Mouse (Mus musculus) layer of hippocampus, postnatal 10 days (tissue): ENCODE results near the gene Utp11. TPM values are rescaled to one million over a fixed set of nuclear protein-coding genes. Genes with fewer than 3 reads are reported as not detected.

ENCODE experiments used
- DNase-seq, 2 experiments: peaks; one replicate each; pipeline ENCODE4 v3.0.0; 2021; ENCODE audit warnings: low spot score in 2 of 2
- total RNA-seq, 2 experiments: library from RNA; stranded (reverse); gene quantifications; 2 replicates each; pipeline ENCODE4 v1.2.3; 2021

Utp11 gene
- total RNA-seq, 2 experiments from 2014 or later: 17.8 to 18.5 TPM

DNA sequence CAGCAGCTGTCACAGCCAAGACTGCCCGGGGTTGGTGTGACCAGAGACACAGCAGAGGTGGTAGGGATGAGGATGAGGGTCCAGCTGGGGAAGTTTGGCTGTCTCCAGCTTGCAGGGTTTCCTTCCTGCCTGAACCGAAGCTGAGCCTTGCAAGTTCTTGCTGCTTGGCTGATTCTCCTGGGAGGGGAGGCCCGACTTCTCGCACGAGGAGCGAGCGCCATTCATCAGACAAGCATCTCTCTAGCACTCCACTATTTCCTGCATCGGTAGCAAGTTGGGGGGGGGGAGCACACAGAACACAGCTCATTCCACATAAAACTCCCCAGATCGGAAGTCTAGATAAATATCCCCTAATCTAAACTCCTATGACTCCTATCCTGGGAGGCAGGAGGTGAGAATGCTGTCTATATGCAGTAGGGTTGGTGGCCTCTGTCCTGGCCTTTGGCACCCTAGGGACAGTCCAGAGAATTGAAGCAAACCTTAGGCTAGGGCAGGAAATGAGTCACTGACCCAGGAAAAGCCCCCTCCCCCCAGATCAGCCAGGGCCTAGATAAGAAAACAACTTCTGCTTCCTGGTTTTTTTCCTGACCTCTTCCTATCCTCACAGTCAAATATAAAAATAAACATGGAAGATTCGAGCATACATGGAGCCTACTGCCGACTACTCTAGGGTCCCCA is 11.5 kb upstream of the Utp11 start:
- DNase-seq: no peak

DNA sequence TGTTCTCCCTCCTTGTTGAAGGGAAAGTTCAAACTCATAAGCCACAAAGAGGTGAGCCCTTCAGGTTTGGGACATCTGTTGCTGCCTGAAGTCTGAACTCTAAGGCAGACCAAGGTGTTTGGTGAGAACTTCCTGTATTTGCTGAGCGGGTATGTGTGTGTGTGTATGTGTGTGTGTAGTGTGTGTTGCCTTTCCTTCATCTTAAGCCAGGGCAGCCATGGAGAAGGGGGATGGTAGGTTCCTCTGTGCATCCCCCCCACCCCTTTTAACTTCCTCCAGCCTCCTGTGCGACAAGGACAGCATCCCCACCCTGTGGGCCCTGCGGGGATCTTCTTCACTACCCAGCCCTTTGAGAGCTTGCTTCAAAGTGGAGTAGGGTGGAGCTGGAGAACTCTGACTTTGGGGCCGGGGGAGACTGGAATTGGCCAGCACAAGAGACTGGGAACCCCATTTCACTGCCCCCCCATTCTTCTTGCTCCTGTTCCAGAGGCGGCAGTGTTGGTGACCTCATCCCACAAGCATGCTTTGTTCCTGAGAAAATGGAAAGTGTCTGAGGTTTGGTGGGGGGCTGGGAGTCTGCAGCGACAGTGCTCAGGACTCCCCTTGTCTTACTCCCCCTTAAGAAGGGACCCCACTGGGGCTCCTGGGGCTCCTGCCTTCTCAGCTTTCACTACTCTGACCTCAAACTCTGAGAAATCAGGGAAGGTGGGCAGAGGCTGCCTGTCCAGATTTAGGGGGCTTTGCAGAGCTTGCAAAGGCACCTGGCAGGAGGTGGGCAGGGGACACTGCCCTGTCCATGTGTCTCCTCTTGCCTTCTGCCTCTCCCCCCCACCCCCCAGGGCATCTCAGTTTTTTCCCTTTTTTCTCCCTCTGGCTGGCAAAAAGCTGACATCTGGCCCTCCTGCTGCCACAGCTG is 10.7 kb upstream of the Utp11 start:
- no peak for DNase-seq

DNA sequence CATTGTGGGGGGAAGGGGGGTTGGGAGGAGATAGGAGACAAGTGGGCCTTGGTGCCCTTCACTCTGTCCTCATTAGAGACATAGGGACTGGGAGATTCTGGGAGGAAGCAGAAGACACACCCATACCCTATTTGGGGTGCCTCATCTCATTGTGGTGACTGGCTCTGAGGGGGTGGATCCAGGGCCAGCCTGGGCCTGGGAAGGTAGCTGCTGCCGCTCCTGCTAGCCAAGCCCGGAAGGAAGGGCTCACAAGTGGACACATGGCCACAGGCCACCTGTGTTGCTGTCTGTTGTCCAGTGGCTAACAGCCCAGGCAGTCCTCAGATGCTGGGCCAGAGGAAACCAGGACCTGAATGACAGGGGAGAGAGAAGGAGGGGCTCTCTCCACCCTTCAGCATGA is 10.0 kb upstream of the Utp11 start:
- no peak for DNase-seq

DNA sequence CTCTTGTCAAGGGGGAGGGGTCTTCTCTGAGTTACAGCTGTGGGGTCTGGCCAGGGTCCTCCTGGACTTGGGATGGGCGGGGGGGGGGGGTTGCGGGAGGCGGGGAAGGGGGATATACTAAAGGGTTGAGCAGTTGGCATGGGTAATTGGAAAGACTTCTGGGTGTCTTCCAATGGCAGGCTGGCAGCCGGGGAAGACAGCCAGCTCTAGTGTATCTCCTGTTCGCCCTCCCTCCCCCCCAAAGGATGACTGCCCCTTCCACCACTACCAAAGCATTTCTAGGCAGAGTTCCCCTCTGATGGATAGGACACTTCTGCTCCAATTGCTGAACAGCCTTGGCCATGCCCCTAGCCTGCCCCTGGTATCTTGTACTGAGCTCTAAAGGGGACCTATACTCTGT is 8.5 kb upstream of the Utp11 start:
- no peak for DNase-seq

DNA sequence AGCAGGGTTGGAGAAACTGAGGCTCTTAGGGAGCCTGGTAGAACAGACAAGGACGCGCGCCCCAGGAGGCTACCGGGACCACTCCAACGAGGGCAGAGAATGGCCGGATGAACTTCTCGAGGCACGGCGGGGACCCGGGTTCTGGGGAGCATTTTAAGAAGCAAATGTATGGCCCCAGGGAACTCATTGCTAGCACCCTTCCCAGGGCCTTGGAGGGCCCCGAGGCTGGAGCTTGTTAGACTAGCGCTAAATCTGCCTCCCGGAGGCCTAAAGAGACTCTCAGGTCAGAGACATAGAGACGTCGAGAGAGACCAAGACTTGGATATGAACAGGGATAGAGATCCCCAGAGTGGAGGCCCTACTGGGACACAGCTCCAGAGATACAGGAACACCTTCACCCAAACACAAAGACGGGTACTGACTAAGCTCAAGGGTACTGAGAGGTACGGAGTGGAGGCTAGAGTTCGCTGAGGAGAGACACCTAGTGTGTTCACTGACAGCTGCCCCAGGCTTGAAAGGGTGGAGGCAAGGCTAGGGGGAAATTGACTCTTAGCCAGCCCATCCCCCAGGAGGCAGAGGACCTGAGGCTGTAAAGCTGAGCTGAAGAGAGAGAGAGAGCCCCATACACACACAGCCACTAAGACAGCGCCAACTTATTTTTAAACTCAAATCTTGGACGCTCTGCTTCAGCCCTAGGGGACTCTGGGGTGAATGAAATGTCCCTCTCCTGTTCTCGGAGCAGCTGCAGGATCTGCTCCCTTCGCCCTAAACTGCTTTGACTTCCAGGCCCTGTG is 7.8 kb upstream of the Utp11 start:
- no peak for DNase-seq

DNA sequence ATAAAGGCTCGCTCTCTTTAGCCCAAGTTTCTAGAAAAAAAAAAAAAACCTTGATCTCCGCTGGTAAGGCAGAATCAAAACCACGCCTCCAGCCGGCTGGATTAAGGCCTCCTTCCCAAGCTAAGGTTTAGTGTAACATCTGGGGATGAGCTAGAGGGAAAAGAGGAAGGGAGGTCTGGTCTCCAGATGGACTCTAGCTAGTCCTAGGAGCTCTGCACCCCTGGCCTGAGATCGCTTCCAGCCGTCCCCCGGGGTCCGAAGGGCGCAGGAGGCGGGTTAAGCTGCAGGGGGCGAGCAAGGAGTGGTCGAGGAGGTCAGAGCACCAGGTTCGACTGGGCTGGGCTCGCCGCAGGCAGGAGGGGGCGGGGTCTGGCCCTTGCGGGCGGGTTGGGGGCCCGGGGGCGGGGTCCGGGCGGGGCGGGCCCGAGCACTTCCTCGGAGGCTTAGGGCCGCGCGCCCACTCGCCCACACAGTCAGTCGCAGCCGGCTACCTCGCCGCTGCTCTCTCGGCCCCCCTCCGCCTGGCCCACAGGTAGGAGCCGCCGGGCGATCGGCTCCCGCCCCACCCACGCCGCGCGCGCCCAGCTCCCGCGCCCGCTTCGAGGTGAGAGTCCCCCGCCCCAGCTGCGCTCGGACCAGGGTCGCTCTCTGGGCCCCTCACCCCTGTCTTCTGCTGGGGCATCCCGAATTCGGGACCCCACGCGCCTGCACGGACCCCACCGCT is 7.0 kb upstream of the Utp11 start, which contains the start of gene Fhl3:
Gene Fhl3 (plus strand): TSS at position 454 of the 724 bp plus-strand sequence.
- DNase-seq: no peak

DNA sequence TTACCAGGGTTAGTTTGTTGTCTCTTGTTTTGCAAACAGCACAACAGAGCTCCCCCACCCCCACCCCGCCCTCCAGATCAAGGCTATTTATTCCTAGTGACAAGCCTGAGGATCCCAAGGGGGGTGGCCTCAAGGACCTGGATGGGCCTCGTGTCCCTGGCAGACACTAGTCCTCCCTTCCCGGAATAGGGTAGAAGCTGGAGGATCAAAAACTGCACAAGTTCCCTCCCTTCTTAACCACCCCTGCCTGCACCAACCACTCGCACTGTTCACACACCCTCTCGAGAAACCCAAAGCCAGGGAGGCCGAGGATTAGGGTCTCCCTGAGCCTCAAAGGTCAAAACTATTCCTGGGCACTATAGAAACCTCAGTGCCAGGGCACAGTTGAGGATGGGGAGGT is 6.4 kb upstream of the Utp11 start:
- DNase-seq: no peak

DNA sequence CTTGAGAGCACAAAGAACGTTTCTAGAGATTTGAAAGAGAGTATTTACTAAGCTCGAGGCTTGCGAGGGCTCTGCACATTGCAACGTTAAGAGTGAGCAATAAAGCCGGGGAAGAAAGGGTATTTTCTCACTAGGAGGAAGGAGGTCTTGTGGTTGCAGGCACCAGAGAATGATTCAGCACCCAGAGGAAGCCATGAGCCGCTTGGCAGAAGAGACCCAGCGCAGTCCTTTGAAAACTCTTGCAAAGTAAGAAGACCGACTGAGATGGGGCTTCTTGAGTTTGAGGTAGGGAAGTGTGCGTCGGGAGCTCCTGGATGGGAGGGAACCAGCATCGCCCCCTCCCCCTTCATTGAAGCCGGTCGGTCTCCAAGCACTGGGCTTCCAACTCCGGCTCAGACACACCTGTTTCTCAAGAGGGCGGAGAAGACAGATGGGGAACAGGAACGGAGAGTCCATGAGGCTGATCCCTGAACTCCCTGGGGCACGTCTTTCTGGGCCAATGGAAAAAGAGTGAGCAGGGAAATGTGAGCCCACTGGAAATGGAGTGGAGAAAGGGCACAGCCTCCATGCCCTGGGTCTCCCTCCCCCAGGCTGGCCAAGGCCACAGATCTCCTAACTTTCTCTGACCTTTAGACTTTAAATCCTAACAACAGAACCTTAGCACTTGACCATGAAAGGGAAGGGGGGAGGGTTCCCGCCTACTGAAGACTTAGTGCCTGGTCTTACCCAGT is 2.6 kb upstream of the Utp11 start:
- no peak for DNase-seq

DNA sequence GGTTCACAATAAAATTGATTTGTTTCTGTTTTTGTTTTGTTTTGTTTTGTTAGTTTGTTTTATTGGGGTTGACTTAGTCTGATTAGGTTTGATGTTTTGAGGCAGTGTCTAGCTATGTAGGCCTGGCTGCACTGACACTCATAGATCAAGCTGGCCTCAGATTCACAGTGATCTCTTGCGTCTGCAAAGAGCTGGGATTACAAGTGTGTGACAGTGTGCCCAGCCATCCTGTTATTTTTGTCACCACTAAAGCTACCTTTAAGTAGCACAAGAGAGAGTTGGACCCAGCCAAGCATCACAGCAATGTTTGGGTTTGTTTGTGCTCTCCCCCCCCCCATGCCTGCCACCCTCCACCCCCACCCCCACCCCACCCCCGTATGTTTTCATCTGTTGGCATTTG is 1.2 kb upstream of the Utp11 start:
- DNase-seq: no peak

DNA sequence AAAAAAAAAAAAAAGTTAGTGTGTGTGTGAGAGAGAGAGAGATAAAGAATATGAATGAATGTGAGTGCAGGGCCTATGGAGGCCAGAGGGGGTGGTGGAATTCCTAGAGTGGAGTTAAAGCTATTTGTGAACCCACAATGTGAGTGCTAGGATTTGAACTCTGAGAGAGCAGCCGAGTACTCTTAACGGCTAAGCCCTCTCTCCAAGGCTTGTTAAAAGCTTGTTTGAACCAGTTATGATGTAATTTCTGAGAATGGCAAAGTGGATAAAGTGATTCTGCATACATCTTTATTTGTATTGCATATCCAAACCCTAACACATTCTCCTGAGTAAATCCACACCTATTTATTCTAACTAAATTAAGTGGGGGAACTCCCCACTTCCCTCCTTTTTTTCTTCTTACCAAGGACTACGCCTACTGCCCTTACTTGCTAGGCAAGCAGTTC is 961 bp downstream of the Utp11 start:
- no peak for DNase-seq

DNA sequence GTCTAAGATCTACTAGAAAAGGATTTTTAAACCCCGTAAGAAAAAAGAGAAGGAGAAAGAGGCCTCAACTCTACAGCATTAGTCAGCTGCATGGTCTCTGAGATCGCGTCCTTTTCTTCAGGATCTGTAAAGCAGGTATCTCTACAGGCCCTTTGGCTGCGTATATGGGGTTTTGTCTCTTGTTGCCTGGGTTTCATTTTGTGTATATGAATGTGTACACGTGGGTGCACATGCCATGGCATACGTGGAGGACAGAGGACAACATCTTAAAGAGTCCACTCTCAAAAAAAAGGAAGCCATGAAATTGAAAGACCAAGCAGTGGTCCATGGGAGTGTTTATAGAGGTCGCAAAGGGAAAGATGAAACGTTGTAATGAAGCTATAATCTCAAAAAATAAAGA is 1.9 kb downstream of the Utp11 start:
- no peak for DNase-seq

DNA sequence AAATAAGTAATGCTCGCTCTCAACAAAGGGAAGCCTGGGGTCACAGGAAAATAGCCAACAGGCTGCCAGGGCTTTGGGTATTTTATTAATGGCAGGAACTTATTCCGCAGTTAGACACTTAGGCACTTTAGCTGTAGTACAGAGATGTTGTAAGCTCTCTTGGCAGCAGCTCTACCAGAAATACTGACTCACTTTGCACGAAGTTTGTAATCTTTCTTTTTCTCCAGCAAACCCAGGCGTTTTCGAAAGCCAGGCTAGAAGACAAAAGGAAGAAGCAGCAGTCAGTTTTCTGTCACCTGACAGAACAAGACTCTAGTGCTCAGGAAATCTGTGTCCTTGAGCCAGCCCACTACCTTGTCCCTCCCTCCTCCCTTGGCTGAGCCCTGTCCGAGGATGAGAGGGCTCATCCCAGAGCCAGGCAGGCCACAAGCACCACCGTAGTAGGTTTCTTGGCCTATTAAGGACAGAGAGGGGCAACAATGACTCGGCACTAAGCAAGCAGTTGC is 7.5 kb downstream of the Utp11 start:
- DNase-seq: no peak

DNA sequence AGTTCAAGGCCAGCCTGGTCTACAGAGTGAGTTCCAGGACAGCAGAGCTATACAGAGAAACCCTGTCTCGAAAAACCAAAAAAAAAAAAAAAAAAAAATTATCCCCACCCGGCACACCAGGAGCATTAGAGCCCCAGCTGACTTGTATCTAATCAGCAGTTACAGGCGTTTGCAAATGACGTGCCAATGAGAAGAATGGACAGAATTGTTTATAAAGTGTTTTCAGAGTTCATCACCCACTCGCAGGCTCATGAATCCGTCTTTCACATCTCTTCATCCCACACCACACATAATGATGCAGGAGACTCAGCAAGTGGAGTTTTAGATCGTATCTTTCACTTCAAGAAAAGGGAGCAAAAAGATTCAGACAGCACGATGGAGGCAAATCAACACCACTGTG is 7.9 kb downstream of the Utp11 start:
- no peak for DNase-seq

DNA sequence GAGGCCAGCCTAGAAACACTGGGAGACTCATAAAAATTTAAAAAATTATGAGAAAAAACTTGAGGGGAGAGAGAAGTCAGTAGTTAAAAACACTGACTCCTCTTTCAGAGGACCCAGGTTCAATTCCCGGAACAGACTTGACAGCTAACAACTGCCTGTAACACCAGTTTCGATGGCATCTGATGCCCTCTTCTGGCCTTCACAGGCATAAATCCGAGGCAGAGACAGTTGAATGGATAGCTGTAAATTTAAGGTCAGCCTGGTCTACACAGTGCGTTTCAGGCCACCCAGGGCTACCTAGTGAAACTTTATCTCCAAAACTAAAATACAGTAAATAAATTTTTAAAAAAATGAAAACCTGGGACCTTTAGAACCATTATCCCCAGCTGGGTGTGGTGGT is 8.4 kb downstream of the Utp11 start:
- no peak for DNase-seq

DNA sequence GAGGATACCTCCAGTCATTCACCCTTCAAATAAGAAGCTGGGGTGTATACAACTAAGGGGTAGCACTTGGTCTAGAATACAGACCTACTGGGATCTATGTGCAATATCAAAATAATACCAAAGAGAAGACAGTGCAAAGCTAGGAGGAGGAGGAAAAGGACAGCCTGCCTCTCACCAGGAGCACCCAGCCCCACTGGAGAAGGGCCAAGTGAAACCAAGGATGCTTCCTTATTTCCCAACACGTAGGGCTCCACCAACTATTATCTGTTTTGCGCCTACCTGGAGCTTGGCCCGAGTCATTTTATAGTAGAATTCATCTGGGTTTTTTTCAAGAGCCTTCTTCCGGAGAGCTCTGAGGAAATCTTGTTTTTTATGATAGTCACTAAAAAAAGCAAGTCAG is 9.9 kb downstream of the Utp11 start:
- DNase-seq: no peak

DNA sequence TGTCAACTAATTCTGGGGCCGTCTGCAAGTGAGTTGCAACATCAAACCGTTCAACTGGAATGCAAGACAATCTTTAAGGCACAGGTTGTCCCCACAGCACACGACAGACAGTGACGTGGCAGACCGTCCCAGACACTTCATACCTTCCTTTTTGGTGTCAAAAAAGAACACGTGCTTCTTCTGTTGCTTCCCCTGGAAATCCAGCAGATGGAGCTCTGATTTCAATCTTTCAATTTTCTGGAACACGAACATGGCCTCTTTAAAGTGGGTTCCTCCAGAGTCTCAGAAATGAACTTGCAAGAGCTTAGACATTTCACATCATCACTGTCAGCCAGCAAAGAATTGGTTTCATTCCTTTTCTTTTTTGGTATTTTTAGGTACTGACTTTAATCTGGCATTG is 11.1 kb downstream of the Utp11 start:
- DNase-seq: no peak

DNA sequence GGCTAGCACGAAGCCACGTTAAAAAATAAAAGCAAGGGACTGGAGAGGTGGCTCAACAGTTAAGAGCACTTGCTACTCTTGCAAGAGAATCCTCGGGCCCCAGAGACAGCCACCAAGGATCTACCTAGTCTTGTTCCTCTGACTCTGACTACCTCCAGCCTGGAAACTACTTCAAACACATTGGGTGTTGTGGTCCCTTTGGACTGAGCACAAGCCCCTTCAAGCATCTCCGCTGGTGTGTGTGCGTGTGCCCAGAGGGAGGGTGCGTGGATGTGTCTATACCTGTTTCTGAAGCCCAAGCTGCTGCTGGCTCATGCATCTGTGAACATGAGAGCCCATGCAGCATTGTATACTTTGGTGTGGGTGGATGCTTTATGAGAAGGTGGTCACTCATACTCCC is 17.4 kb downstream of the Utp11 start:
- no peak for DNase-seq

DNA sequence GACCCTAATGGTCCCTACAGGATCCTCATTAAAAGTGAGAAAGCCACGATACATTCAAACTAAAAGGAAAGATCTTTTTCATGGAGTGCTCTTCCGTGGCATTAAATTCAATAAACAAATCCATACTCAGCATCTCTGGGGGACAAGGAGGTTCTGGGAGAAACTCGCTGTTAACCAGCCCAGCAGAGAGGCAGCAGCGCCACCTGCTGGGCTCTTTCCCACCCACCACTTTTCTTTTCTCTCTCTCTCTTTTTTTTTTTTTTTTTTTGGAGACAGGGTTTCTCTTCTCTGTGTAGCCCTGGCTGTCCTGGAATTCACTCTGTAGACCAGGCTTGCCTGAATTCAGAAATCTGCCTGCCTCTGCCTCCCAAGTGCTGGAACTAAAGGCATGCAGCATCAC is 18.4 kb downstream of the Utp11 start:
- peak; percentile 71 to 81 for DNase-seq

DNA sequence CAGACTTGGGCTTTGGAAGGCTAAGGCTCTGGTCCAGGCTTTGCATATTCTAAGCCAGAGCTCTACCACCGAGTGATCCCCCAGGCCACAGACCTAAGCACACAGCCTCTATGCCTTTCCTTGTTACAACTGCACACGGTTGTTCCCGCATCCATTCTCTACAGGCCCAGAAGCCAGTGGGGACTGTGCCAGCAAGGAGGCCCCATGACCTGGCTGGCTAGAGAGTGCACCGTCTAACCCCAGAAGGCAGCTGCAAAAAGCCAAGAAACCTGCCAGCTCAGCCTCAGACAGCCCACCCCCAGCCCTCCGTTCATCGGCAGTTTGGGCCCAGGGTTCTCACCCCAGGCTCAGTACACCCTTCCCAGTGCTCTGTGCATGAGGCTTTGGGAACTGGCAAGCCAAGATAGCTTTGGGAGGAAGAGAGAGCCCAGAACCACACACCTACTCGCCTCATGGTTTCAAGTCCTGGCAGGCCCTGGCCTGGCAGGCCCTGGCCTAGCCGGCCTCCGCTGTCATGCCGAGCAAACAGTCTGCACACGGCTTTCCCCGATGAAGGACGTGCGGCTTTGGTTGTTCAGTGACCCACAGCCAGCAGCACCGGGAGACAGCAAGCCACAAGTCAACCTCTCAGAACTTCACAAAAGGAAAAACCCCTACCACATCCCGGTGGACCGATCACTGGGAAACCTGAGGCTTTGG is 18.9 kb downstream of the Utp11 start:
- no peak for DNase-seq
